Mouse (Mus musculus) erythroblast, embryonic 14.5 days (primary cell): Measurements from ENCODE around the gene Scgb2b26.

Experiments used
- GATA1 ChIP-seq: IDR thresholded peaks from 2 replicates; pipeline ENCODE4 v1.6.1; 2012; ENCODE audit warnings: low read length, inconsistent platforms, mixed read lengths
- TAL1 ChIP-seq: IDR thresholded peaks from 3 replicates; pipeline ENCODE4 v1.6.1; 2012; ENCODE audit warnings: low read length, inconsistent platforms, mixed read lengths

- TF ChIP-seq GATA1 (no peak), TAL1 (no peak)
Measured at GRCm38 (mm10) chr7:33902982-33903381, 41.9 kb downstream of the Scgb2b26 start.
